Mouse (Mus musculus) megakaryocyte progenitor cell, adult 5-6 weeks (primary cell): Measurements from ENCODE around the gene Ube2q2. TPM values are rescaled to one million over a fixed set of nuclear protein-coding genes. Genes with fewer than 3 reads are reported as not detected.
"Not testable (repeated sequence)": the region's sequence is repeated elsewhere in the genome, so short reads cannot be mapped to it uniquely, and the experiment has no call there.

Source experiments
- ATAC-seq: replicated peaks from 2 replicates; pipeline ENCODE4 v1.8.0; 2016; ENCODE audit warnings: mild to moderate bottlenecking, moderate TSS enrichment, inconsistent platforms; ENCODE audit not compliant: poor library complexity
- total RNA-seq, 2 experiments: library from RNA; stranded (forward) in 1 of 2; stranded (reverse) in 1 of 2; fragments of 157-497, 149-512 nt in 1 of 2; fragments of 200-1000 nt in 1 of 2; gene quantifications; 2 replicates each; pipeline versions ENCODE4 v1.2.3 to v1.2.4; 2015 to 2017

Ube2q2 gene
- total RNA-seq, 2 experiments from 2014 or later, result 45.2 to 46.8 TPM

GRCm38 (mm10) chr9:55236235-55237165, 87.8 kb downstream of the Ube2q2 start:
- no peak for ATAC-seq

- peak; percentile 51 for ATAC-seq
Observed at GRCm38 (mm10) chr9:55240852-55241251, 92.2 kb downstream of the Ube2q2 start.

GRCm38 (mm10) chr9:55241863-55242685, 93.4 kb downstream of the Ube2q2 start:
- peak; percentile 65 for ATAC-seq

- ATAC-seq, result no peak
Observed at GRCm38 (mm10) chr9:55243280-55243679, 94.6 kb downstream of the Ube2q2 start.

- ATAC-seq, result peak; percentile 71
Observed at GRCm38 (mm10) chr9:55244079-55244478, 95.4 kb downstream of the Ube2q2 start.

- not testable (repeated sequence) for ATAC-seq
Observed at GRCm38 (mm10) chr9:55245057-55245750, 96.5 kb downstream of the Ube2q2 start.

GRCm38 (mm10) chr9:55246440-55246839, 97.8 kb downstream of the Ube2q2 start:
- ATAC-seq, result no peak

GRCm38 (mm10) chr9:55246918-55247317, 98.3 kb downstream of the Ube2q2 start:
- ATAC-seq, result no peak

- ATAC-seq, result no peak
Observed at GRCm38 (mm10) chr9:55248465-55248864, 99.8 kb downstream of the Ube2q2 start.

GRCm38 (mm10) chr9:55250595-55251247, 102.1 kb downstream of the Ube2q2 start:
- no peak for ATAC-seq

- peak; percentile 61 for ATAC-seq
Observed at GRCm38 (mm10) chr9:55252097-55252496, 103.4 kb downstream of the Ube2q2 start.

- ATAC-seq, result no peak
Observed at GRCm38 (mm10) chr9:55253849-55254248, 105.2 kb downstream of the Ube2q2 start.

- no peak for ATAC-seq
Observed at GRCm38 (mm10) chr9:55255056-55255455, 106.4 kb downstream of the Ube2q2 start.

- ATAC-seq, result peak; percentile 89
Observed at GRCm38 (mm10) chr9:55255604-55256003, 107.0 kb downstream of the Ube2q2 start.

- peak; percentile 52 for ATAC-seq
Observed at GRCm38 (mm10) chr9:55257105-55257504, 108.5 kb downstream of the Ube2q2 start.

Other genes starting within 250 kb of the Ube2q2 start
- 0.05 TPM in 1 of 2 replicates, not detected in the other for gene Hykk, start 231.6 kb upstream of the Ube2q2 start, total RNA-seq (2015)
- 0.04 and 0.20 TPM in 2 replicates for gene Hykk, start 231.6 kb upstream of the Ube2q2 start, total RNA-seq (2017)
- 326 and 380 TPM in 2 replicates for gene Psma4, start 198.1 kb upstream of the Ube2q2 start, total RNA-seq (2015)
- 436 and 454 TPM in 2 replicates for gene Psma4, start 198.1 kb upstream of the Ube2q2 start, total RNA-seq (2017)
- gene AY074887, start 197.9 kb upstream of the Ube2q2 start, total RNA-seq (2015), result 0.86 TPM in 1 of 2 replicates, not detected in the other
- gene AY074887, start 197.9 kb upstream of the Ube2q2 start, total RNA-seq (2017), result 0.30 TPM in 1 of 2 replicates, not detected in the other
- not detected in 2 replicates for gene Chrna5, start 168.0 kb upstream of the Ube2q2 start, total RNA-seq (2015)
- gene Chrna5, start 168.0 kb upstream of the Ube2q2 start, total RNA-seq (2017), result not detected in 2 replicates
- gene Chrna3, start 122.3 kb upstream of the Ube2q2 start, total RNA-seq (2015), result not detected in 2 replicates
- gene Chrna3, start 122.3 kb upstream of the Ube2q2 start, total RNA-seq (2017), result not detected in 2 replicates
- gene Chrnb4, start 100.1 kb upstream of the Ube2q2 start, total RNA-seq (2015), result 0.10 TPM in 1 of 2 replicates, not detected in the other
- gene Chrnb4, start 100.1 kb upstream of the Ube2q2 start, total RNA-seq (2017), result not detected in 2 replicates
- gene Fbxo22, start 60.1 kb downstream of the Ube2q2 start, total RNA-seq (2015), result 58.7 and 59.2 TPM in 2 replicates
- gene Fbxo22, start 60.1 kb downstream of the Ube2q2 start, total RNA-seq (2017), result 52.7 and 56.9 TPM in 2 replicates
- 10.5 and 11.4 TPM in 2 replicates for gene Nrg4, start 178.0 kb downstream of the Ube2q2 start, total RNA-seq (2015)
- gene Nrg4, start 178.0 kb downstream of the Ube2q2 start, total RNA-seq (2017), result 7.2 and 9.1 TPM in 2 replicates
- gene Tmem266, start 178.1 kb downstream of the Ube2q2 start, total RNA-seq (2015), result not detected in 2 replicates
- gene Tmem266, start 178.1 kb downstream of the Ube2q2 start, total RNA-seq (2017), result not detected in 2 replicates